Mouse (Mus musculus) heart, postnatal 0 days (tissue): ENCODE data around the gene Klrg1.

Source experiments
- CTCF ChIP-seq: IDR thresholded peaks from 2 replicates; pipeline ENCODE4 v1.5.1; 2016; ENCODE audit warnings: antibody characterized with exemption, control low read depth, low read depth
- EP300 ChIP-seq: IDR thresholded peaks from 2 replicates; pipeline ENCODE4 v1.6.1; 2016; ENCODE audit warnings: antibody characterized with exemption, low read depth

DNA sequence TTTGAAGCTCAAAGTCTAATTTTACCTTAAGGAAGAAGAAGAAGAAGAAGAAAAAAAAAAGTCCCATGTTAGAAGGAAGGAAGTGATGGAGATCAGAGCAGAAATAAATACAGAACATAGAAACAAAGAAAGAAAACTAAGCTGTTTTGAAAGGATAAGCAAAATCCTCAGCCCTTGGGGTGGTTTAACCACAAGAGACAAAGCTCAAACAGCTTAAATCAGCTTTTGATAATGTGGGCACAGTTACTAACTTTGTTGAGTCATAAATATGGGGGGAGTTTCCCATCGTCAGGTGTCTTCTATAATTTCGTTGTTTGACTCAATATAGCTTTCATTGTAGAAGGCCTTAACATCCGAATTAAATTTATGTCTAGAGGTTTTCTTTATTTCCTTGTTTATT is 9.1 kb upstream of the Klrg1 start:
- TF ChIP-seq CTCF (no peak), EP300 (no peak)
